Mouse (Mus musculus): ENCODE measurements around the gene Col6a6. TPM values are rescaled to one million over a fixed set of nuclear protein-coding genes. Genes with fewer than 3 reads are reported as not detected.

The Col6a6 gene
- total RNA-seq, 2 experiments from 2014 or later = 1.6 to 3.3 TPM

- DNase-seq = peak in 1 of 2 experiments; percentile 18
Measured at GRCm38 (mm10) chr9:105737448-105737847, 90.5 kb downstream of the Col6a6 start.

GRCm38 (mm10) chr9:105735195-105735594 lies 92.8 kb downstream of the Col6a6 start:
- DNase-seq = no peak

DNA sequence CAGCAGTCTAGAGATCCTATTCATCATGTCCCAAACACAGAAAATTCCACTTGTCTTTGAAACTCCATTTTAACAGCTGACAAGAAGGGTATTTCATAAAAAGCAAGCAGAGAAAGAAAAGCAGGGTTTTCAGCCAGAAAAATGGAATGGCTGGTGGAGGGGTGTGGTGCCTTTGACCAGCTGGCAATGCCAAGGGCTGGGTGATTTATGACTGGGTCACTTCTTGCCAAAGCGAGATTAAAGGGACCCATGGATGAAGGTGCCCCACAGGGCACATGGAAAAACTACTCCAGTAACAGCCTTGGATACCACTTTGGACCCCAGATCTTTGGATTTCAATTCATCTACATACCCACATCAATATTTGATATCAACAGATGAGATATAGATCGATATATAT lies 93.3 kb downstream of the Col6a6 start:
- peak; percentile 40 to 50 for DNase-seq

DNA sequence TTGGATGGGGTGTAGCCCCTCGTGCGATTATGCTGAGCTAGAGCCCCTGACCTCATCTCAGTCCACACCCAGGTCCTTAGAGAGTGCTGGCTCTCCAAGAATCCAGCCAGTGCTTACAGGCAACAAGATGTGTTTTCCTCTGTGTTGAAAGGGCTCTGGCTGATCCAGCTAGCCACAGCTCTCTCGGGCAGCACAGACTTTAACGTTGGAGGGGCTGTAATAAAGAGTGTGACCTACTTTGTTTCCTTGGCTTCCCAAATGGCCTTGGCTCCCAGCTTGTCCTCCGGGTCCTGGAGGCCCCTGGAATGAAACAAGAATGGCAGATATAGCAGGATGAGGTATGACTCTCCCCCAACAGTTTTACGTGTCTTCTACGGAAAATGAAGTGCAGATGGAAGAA lies 96.0 kb downstream of the Col6a6 start:
- no peak for DNase-seq

DNA sequence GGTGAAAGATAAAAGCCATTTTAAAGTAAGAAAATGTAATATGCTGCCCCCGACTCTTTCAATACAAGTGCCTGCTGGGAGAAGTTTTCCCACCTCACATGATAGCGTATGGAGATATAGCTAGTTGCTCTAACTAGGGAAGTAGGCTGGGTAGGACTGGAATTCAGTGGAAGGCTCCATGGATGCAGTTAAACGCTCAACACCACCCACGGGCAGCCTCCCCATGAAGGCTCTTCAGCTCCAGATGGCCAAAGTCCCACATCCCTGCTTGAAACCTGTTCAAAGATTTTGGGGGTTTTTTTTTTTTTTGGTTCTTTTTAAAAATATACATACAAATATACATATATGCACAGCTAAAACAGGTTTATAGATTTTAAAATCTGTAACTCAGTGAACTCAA lies 107.5 kb downstream of the Col6a6 start:
- DNase-seq = no peak

DNA sequence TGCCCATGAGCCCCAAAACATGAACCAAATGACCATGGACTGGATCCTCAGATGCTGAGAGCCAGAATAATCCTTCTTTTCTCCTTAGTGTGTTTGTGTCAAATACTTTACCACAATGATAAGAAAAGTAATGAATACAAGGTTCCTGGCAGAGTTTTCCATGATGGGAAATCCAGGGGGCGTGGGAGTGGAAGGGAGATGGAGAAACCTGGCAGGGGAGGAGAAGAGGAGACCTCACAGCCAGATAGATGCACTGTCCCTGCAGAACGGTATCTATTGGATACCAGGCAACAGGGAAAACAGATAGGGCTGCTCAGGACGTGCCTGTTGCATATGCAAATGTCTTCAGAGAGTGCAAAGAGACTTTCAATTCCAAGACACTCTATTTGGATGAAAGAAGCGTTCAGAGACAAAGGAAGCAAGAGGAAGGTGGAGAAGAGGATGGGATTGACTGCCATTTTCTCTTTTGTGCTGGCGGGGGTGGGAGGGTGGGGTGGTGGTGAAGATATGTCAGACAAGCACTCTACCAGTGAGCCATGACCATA lies 108.0 kb downstream of the Col6a6 start:
- DNase-seq = no peak

DNA sequence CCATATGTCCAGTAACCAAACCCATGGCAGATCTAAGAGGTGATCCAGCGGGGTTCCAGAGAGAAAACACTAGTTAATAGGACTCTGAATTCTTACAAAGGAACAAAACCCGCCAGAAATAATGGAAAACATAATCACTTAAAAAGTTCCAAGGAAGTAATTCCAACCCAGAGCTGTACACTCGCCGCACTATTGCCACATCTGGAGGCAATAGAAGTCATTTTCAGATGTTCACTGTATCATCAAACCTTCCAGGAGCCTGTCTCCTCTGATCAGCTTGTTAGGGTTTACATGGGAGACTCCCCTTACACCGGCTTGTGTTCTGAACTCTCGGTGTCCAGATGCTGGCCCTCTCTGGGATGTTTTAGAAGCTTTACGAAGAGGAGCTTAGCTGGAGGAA lies 108.6 kb downstream of the Col6a6 start:
- DNase-seq = no peak

GRCm38 (mm10) chr9:105712049-105712448 lies 115.9 kb downstream of the Col6a6 start:
- DNase-seq = no peak

- DNase-seq = no peak
Measured at GRCm38 (mm10) chr9:105705011-105705410, 122.9 kb downstream of the Col6a6 start.

DNA sequence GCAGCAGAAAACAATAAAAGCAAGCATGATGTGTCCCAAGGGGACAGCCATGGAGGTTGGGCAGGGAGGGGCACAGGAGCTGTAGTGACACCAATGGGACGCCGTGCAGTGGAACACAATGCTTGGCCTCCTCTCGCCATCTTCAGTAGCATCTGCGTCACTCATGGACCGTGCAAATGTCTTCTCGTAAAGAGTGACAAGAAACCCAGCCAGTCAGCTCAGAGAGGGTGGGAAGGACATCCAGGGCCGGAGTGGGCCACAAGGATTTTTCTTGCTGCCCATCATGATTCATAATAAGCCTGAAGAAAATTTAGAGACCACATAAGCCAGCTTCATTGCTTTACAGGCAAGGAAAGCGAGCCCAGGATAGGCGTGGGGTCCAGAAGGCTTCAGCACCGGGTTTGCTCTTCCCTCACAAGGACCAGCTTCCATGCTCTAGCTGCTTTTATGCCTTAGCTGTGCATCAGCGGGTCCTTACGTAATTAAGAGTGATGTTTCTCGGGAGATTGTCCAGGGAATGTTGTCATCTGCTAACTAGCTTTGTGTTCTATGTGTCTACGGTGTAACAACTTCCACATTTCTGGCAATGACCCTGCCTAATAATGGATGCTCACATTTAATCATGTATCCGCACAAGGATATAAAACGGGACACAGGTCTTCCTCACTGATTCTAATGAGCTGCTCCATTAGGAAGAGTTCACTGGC lies 123.6 kb downstream of the Col6a6 start:
- no peak for DNase-seq

- DNase-seq = no peak
Measured at GRCm38 (mm10) chr9:105701966-105702365, 126.0 kb downstream of the Col6a6 start.

DNA sequence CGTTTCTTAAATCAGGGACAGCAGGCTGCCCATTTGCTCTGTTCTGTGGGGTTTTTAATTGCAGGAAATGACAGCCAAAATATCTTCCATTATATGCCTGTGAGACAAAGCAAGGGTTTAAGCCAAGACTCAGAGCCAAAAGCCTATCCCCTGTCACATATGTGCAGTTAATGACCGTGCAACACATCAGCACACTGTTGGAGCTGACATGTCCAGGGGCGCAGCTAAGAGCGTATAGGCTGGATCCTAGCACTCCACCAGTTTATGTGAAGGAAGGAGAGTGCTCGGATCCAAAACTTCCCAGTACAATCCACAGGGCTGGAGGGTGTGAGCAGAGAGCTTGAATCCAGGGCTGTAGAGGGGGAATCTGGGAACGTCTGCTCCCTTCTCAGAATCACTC lies 127.3 kb downstream of the Col6a6 start:
- DNase-seq = no peak

GRCm38 (mm10) chr9:105697764-105698396 lies 130.1 kb downstream of the Col6a6 start:
- DNase-seq = peak; percentile 24 to 31

- peak; percentile 61 to 66 for DNase-seq
Measured at GRCm38 (mm10) chr9:105696818-105697564, 131.0 kb downstream of the Col6a6 start.

DNA sequence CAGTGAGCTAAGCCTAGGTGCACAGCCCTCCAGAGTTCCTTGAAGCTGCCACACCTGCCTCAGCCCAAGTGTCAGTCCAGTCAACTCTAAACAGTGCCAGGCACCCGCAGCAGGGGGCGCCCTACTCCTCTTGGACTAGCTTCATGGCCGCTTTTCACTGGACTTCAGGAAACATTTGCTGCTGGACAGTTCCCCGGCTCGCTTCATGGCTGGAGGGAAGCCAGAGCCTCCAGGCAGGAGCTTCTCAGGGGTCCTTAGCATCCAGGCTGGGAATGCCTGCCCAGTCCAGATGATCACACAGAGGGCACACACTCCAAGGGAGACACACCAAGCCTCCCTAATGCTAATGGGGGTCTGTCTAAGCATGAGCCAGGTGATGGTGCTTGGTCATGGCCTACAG lies 134.1 kb downstream of the Col6a6 start:
- peak; percentile 91 to 93 for DNase-seq

DNA sequence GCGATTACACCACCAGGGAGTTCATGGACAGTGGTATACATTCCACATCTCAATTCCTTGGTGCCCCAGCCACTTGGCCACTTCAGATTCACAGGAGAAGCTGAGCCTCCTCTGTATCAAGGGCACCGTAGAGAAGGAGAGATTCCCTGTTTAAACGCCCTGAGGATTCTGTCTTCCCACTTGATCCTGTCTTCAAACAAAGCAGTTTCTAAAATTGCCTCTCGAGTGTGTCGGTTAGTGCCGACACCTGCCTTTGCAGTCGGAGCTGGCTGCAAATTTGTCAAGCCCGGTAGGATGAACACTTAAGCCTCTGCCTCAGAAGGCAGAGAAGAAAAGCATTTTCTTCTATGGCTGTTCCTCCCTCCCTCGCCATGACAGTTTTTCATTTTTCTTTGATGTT lies 134.9 kb downstream of the Col6a6 start:
- no peak for DNase-seq

DNA sequence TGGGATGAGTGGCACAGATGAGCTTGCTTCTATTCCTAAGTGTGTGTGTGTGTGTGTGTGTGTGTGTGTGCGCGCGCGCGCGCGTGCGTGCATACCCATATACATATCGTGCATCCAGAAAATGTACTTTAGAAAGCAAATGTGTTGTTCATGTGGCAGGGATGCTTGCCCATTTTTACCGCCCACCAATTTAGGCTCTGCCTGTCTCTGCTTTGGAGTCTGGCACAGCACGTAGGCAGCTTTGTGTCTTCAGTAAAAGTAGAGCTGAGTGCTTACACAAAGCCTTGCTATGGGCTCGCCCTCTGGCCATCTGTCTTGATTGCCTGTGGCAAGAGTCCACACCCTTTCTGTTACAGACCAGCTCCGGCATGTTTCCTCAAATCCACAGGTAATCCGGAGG lies 135.5 kb downstream of the Col6a6 start:
- no peak for DNase-seq

GRCm38 (mm10) chr9:105689485-105689884 lies 138.5 kb downstream of the Col6a6 start:
- DNase-seq = no peak

DNA sequence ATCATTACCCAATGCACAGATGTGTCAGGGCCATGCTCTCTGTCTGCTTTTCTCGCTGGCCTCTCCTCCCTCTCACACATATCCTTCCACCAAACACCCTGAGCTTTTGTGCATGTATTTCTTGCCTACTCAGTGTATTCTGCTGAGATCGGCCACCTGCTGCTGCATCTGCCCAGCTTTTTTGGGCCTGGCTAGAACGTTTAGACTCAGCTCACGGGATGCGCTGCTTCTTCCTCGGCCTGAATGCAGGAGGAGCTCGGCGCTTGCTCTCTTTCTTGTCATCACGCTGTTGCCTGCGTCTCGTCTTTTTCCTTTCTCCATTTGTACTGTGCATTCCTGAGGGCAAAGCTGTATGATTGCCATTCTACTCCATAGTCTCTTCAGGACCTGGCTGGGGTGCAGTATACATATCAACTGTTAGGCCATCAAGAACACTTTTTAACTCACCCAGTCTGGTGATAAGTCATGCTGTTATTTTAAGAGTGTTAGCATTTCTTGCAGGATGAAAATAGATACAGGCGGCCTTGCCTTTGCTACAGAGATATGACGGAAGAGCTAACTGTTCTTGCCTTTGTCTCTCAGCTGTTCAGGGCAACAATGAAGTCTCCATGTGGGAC lies 143.3 kb downstream of the Col6a6 start:
- DNase-seq = no peak

GRCm38 (mm10) chr9:105681386-105681785 lies 146.6 kb downstream of the Col6a6 start:
- DNase-seq = no peak

GRCm38 (mm10) chr9:105675941-105676340 lies 152.0 kb downstream of the Col6a6 start:
- no peak for DNase-seq

- DNase-seq = peak in 1 of 2 experiments; percentile 12
Measured at GRCm38 (mm10) chr9:105672032-105672431, 155.9 kb downstream of the Col6a6 start.

All from adrenal gland, postnatal 36 days (tissue).